Mouse (Mus musculus) heart, embryonic 13.5 days (tissue): ENCODE measurements around the gene Arl6ip1. TPM values are rescaled to one million over a fixed set of nuclear protein-coding genes. Genes with fewer than 3 reads are reported as not detected.

ENCODE experiments used
- ATAC-seq: fragments of 200-750 bp; cut with Nextera tagmentation; 2 replicates; pipeline ENCODE4 v1.8.0; 2017; ENCODE audit warnings: moderate TSS enrichment; ENCODE audit not compliant: insufficient number of reproducible peaks, low FRiP score, low TSS enrichment; ENCODE audit errors: extremely low read depth
- H3K27ac ChIP-seq: fragments of 300-500 bp; sonication (generic); replicated peaks from 2 replicates; pipeline ENCODE4 v1.5.1; 2015; ENCODE audit warnings: moderate library complexity, mild to moderate bottlenecking, inconsistent platforms
- H3K27me3 ChIP-seq: fragments of 300-500 bp; sonication (generic); replicated peaks from 2 replicates; pipeline ENCODE4 v1.6.1; 2015; ENCODE audit warnings: mild to moderate bottlenecking, inconsistent platforms
- H3K36me3 ChIP-seq: fragments of 300-500 bp; sonication (generic); 2 replicates; pipeline ENCODE4 v1.6.1; 2015; ENCODE audit warnings: mild to moderate bottlenecking, inconsistent platforms
- H3K4me1 ChIP-seq: fragments of 300-500 bp; sonication (generic); 2 replicates; pipeline ENCODE4 v1.6.1; 2015; ENCODE audit warnings: inconsistent platforms
- H3K4me2 ChIP-seq: fragments of 300-500 bp; sonication (generic); 2 replicates; pipeline ENCODE4 v1.6.1; 2015; ENCODE audit warnings: inconsistent platforms, mild to moderate bottlenecking, moderate library complexity
- H3K4me3 ChIP-seq: fragments of 300-500 bp; sonication (generic); 2 replicates; pipeline ENCODE4 v1.5.1; 2015; ENCODE audit warnings: moderate library complexity, mild to moderate bottlenecking, inconsistent platforms
- H3K9ac ChIP-seq: fragments of 300-500 bp; sonication (generic); 2 replicates; pipeline ENCODE4 v1.6.1; 2015; ENCODE audit warnings: inconsistent platforms, mild to moderate bottlenecking, moderate library complexity
- H3K9me3 ChIP-seq: fragments of 300-500 bp; sonication (generic); 2 replicates; pipeline ENCODE4 v1.6.1; 2016; ENCODE audit warnings: inconsistent platforms
- WGBS: fragments of 180-500 bp; shearing (Covaris S2); methylation state at CpG from one replicate; pipeline ENCODE4 v1.1.7; 2015; ENCODE audit warnings: mixed read lengths; 5-methylcytosine and 5-hydroxymethylcytosine counted together
- polyA plus RNA-seq: library from polyadenylated mRNA; unstranded; fragments of >200 nt; fragmentation: Nextera tagmentation; extraction: Ambion mirVana; gene quantifications from 2 replicates; pipeline ENCODE4 v1.2.1, GENCODE M21; 2015

Arl6ip1 gene
- polyA plus RNA-seq, 1 experiment from 2014 or later: 319 TPM

- Histone ChIP-seq H3K9me3 (no peaks in the 10 kb centered on the region), H3K36me3 (no peaks in the 10 kb centered on the region), H3K4me2 (no peak overlapping the region), H3K27me3 (no peaks in the 10 kb centered on the region), H3K4me3 (no peak overlapping the region), H3K4me1 (no peaks in the 10 kb centered on the region), H3K27ac (no peak overlapping the region), H3K9ac (no peak overlapping the region)
- ATAC-seq: no peak
- 70% methylated on average over 4 of the region's 4 CpGs for WGBS
Measured at GRCm38 (mm10) chr7:118079987-118080386, 49.5 kb downstream of the Arl6ip1 start.

- Histone ChIP-seq H3K9me3 (no peaks in the 10 kb centered on the region), H3K4me3 (no peak overlapping the region), H3K27me3 (no peaks in the 10 kb centered on the region), H3K4me2 (no peak overlapping the region), H3K9ac (no peak overlapping the region), H3K27ac (no peak overlapping the region), H3K36me3 (no peaks in the 10 kb centered on the region), H3K4me1 (no peaks in the 10 kb centered on the region)
- WGBS: 86% methylated on average over 5 of the region's 5 CpGs
- no peak for ATAC-seq
Measured at GRCm38 (mm10) chr7:118079097-118079496, 50.4 kb downstream of the Arl6ip1 start.

Other genes with a start within 250 kb of the Arl6ip1 start
- gene Rps15a, start 13.5 kb downstream of the Arl6ip1 start, polyA plus RNA-seq: 480 and 508 TPM in 2 replicates
- 9.3 and 10.1 TPM in 2 replicates for gene Smg1, start 114.0 kb upstream of the Arl6ip1 start, polyA plus RNA-seq